Mouse (Mus musculus) mesoderm, embryonic 11.5 days (tissue): ENCODE results near the gene Cdh13.

ENCODE experiments used
- DNase-seq: peaks from one replicate; pipeline ENCODE4 v3.0.0-alpha.2; 2012; ENCODE audit warnings: low read depth, low spot score

The Cdh13 gene

DNA sequence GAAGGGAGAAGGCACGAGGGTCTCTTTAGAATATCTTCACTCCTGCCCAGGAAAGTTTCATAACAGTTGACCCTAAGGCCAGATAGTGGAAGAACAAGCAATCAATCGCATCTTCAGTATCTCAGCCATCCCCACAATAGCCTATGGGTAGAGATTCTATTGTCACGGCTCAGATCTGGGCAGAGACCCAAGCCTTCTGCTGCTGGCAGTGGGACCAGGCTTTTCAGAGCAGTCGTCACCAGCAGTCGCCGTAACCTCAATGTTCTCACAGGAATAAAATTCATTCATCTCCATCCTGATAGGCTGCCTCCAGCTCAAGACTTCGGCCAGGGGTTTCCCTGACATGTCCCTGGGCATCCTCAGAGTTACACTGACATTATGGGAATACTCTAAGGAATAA, 751.6 kb downstream of the Cdh13 start:
- DNase-seq: no peak

GRCm38 (mm10) chr8:119037571-119037970, 754.0 kb downstream of the Cdh13 start:
- DNase-seq: no peak

- DNase-seq: no peak
These were observed 755.8 kb downstream of the Cdh13 start for GRCm38 (mm10) chr8:119039358-119039757.

- DNase-seq: no peak
These were observed 774.3 kb downstream of the Cdh13 start for GRCm38 (mm10) chr8:119057876-119058275.

- DNase-seq: no peak
These were observed 778.1 kb downstream of the Cdh13 start for GRCm38 (mm10) chr8:119061671-119062070.

- peak; percentile 77 for DNase-seq
These were observed 781.0 kb downstream of the Cdh13 start for GRCm38 (mm10) chr8:119064523-119064922.

DNA sequence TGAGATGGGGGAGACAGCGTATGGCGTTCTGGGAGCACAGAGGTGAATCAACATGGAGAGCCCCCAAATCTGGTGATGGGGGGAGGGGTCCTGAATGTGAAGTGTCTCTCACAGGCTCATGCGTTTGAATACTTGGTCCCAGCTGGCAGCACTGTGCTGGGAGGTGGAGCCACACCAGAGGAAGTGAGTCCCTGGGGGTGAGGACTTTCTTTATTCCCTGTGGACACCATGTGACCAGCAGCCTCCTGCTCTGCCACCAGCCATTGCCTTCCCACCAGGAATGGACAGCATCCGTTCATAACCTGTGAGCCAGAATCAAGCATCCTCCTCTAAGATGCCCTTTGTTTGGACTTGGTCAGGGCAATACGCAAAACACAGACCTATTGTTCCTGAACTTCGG, 788.8 kb downstream of the Cdh13 start:
- DNase-seq: no peak

GRCm38 (mm10) chr8:119085022-119085421, 801.5 kb downstream of the Cdh13 start:
- no peak for DNase-seq

GRCm38 (mm10) chr8:119098261-119098660, 814.7 kb downstream of the Cdh13 start:
- DNase-seq: no peak

DNA sequence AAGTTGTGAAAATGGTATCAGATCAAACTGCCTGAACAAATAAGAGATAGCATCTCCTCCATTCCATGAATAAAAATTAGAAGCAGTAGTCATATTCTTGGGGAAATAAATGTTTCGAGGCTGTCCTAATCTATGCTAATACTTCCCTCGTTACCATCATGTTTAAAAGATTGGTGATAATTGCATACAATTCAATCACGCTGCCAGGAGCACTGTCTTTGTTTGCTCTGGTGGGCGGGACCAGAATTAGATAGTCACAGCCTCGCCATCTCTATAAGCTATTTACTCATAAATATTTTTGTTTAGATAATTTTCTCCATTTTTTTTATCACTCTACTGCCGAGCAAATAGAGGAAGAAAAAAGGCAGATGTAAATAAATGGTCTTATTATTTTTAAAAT, 819.3 kb downstream of the Cdh13 start:
- DNase-seq: no peak

- DNase-seq: peak; percentile 13
These were observed 826.1 kb downstream of the Cdh13 start for GRCm38 (mm10) chr8:119109655-119110054.

GRCm38 (mm10) chr8:119112861-119113260, 829.3 kb downstream of the Cdh13 start:
- DNase-seq: no peak

DNA sequence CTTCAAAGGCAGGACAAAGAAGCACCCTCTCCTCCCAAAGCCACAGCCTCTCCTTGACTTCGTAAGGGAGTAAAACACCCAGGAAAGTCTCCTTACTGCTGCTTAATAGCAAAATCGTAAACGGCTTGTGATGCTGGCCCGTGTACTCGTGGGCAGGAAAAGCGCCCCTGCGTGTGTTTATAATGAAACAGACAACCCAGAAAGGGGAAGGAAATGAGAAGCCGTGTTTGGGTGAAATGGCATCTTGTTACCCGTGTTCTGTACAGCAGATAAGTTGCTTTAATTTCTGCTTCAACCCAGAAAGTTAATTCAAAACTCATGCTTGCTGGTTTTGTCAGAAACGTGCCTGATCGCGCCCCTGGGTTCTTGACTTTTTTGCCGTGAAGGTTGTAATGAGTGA, 837.7 kb downstream of the Cdh13 start:
- DNase-seq: no peak

DNA sequence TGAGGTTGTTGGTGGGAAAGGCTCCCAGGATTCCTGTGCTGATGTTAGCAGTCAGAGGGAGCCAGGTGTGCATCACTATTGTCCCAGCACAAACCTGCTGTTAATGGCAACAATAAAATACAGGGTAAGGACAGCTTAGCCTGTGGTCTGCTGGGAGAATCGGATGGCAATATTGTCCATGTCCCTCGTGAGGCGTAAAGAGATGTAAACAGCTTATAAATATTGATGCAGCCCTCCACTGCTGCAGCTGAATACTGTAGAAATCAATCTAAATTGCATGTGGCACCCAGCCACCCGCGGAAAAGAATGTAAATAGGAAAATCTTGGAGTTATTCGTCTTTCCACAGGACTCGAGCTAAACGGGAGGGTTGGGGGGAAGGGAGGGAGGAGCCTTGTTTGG, 844.3 kb downstream of the Cdh13 start:
- no peak for DNase-seq

DNA sequence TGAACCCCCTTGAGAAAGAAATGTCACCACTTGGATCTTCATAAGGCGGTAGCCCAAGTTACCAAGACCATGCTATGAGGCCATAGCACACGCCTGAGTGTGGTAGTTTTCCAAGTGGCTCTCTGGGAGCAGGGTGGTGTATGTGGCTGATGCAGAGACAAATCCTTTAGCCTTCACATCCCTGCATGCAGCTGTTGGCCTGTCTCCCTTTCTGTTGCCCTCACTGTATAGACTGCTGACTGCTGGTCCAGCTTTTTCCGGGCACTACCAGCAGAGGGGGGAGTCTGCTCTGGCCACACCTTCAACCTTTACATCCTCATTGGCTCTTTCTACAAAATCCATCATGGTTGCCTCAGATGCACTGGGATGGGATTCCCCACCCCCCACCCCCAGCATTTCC, 844.7 kb downstream of the Cdh13 start:
- no peak for DNase-seq

- DNase-seq: no peak
These were observed 873.0 kb downstream of the Cdh13 start for GRCm38 (mm10) chr8:119156454-119156921.

- DNase-seq: no peak
These were observed 875.1 kb downstream of the Cdh13 start for GRCm38 (mm10) chr8:119158628-119159027.

DNA sequence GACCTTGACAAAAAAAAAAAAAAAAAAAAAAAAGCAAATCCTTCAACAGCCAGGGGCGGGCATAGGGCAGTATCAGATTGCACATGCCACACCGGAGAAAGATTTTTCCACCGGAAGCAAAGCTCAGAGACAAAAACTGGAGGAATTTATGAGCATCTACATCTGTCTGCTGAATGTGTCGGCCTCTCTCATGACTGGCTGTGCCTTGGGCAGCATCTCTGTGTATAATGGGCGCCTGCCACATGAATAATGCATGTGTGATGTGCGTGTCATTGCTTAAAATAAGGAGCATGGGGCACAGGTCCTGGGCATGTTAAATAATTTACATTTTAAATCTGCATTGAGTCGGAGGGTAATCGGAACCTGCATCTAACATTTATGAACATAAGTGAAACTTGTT, 876.3 kb downstream of the Cdh13 start:
- peak; percentile 53 for DNase-seq

- DNase-seq: peak; percentile 79
These were observed 880.5 kb downstream of the Cdh13 start for GRCm38 (mm10) chr8:119164076-119164475.

GRCm38 (mm10) chr8:119177226-119177935, 893.8 kb downstream of the Cdh13 start:
- DNase-seq: no peak

- DNase-seq: no peak
These were observed 897.1 kb downstream of the Cdh13 start for GRCm38 (mm10) chr8:119180626-119181025.

GRCm38 (mm10) chr8:119195695-119196094, 912.2 kb downstream of the Cdh13 start:
- peak; percentile 43 for DNase-seq

- no peak for DNase-seq
These were observed 913.1 kb downstream of the Cdh13 start for GRCm38 (mm10) chr8:119196486-119197150.
